ENCODE assay signal across 11 mouse cellular contexts in genomic region chr1:165713798-165714197, GRCm38 (mm10).
"Had no signal": no experiment of that assay in that cellular context is flagged by ENCODE, and none has a peak within 500 bp of the region (broad histone marks: within the 10 kb centered on the region; RNA-seq: fewer than 3 reads in every experiment).

No protein-coding gene starts in this region.

- H3K4me2 ChIP-seq: limb, embryonic 13.5 days; midbrain, embryonic 13.5 days; neural tube, embryonic 15.5 days had no signal

- H3K4me3 ChIP-seq: limb, embryonic 13.5 days; midbrain, embryonic 13.5 days; myocyte; neural tube, embryonic 15.5 days had no signal

- H3K4me1 ChIP-seq: midbrain, embryonic 13.5 days; neural tube, embryonic 15.5 days had no signal

- H3K9ac ChIP-seq: limb, embryonic 13.5 days; liver, embryonic 14.5 days; midbrain, embryonic 13.5 days; neural tube, embryonic 15.5 days had no signal

- H3K36me3 ChIP-seq: limb, embryonic 13.5 days; midbrain, embryonic 13.5 days; neural tube, embryonic 15.5 days had no signal

- DNase-seq: kidney, adult 9 months; kidney, postnatal 36 days; left cerebral cortex, postnatal 4 days; lung, adult 18-20 months; thymus, postnatal 14 days had no signal

- ATAC-seq: midbrain, embryonic 13.5 days had no signal

- H3K27ac ChIP-seq: kidney, postnatal 0 days; limb, embryonic 13.5 days; liver, embryonic 14.5 days; midbrain, embryonic 13.5 days; neural tube, embryonic 15.5 days had no signal

- H3K9me3 ChIP-seq: limb, embryonic 13.5 days; midbrain, embryonic 13.5 days; neural tube, embryonic 15.5 days had no signal
